Mouse (Mus musculus) small intestine, adult 2 months (tissue): ENCODE data around the gene Nav2. TPM values are rescaled to one million over a fixed set of nuclear protein-coding genes. Genes with fewer than 3 reads are reported as not detected.
A peak's percentile ranks its signal among the peaks of the same experiment; 100 is the strongest.

Experiments
- H3K27ac ChIP-seq: fragments of 200-500 bp; 2 replicates; pipeline ENCODE4 v1.5.1; 2012; ENCODE audit warnings: low read depth, low read length, control low read depth, inconsistent platforms; ENCODE audit not compliant: insufficient read depth
- H3K27me3 ChIP-seq: fragments of 200-500 bp; 2 replicates; pipeline ENCODE4 v1.6.1; 2012; ENCODE audit warnings: mild to moderate bottlenecking, moderate library complexity, low read length, inconsistent platforms; ENCODE audit not compliant: control insufficient read depth, insufficient read depth
- H3K36me3 ChIP-seq: fragments of 200-500 bp; 2 replicates; pipeline ENCODE4 v1.6.1; 2012; ENCODE audit warnings: mild to moderate bottlenecking, low read length, control low read depth, inconsistent platforms; ENCODE audit not compliant: control insufficient read depth, insufficient read depth
- H3K4me1 ChIP-seq: fragments of 200-500 bp; 2 replicates; pipeline ENCODE4 v1.6.1; 2012; ENCODE audit warnings: low read length, inconsistent platforms, mixed read lengths; ENCODE audit not compliant: control insufficient read depth, insufficient read depth, insufficient read length
- H3K4me3 ChIP-seq: fragments of 200-500 bp; 2 replicates; pipeline ENCODE4 v1.5.1; 2012; ENCODE audit warnings: low read depth, mild to moderate bottlenecking, control low read depth, inconsistent platforms, low read length, moderate library complexity
- CTCF ChIP-seq: fragments of 200-500 bp; IDR thresholded peaks from 2 replicates; pipeline ENCODE4 v1.5.1; 2012; ENCODE audit warnings: low read depth, mild to moderate bottlenecking, control low read depth, inconsistent platforms, low read length, moderate library complexity, mixed read lengths; ENCODE audit not compliant: insufficient replicate concordance, insufficient read length; ENCODE audit errors: extremely low read depth
- POLR2A ChIP-seq: fragments of 200-500 bp; IDR thresholded peaks from 2 replicates; pipeline ENCODE4 v1.6.1; 2012; ENCODE audit warnings: low read depth, mild to moderate bottlenecking, control low read depth, inconsistent platforms, low read length, moderate library complexity
- WGBS: fragments of 180-500 bp; shearing (Covaris S2); methylation state at CpG from one replicate; pipeline ENCODE4 v1.1.7; 2018; 5-methylcytosine and 5-hydroxymethylcytosine counted together
- polyA plus RNA-seq: library from polyadenylated mRNA; depleted of rRNA; stranded (reverse); fragments of >200 nt; gene quantifications from 2 replicates; pipeline ENCODE4 v1.2.3, GENCODE M21; 2012

The Nav2 gene
- polyA plus RNA-seq, 1 experiment = 8.5 TPM

DNA sequence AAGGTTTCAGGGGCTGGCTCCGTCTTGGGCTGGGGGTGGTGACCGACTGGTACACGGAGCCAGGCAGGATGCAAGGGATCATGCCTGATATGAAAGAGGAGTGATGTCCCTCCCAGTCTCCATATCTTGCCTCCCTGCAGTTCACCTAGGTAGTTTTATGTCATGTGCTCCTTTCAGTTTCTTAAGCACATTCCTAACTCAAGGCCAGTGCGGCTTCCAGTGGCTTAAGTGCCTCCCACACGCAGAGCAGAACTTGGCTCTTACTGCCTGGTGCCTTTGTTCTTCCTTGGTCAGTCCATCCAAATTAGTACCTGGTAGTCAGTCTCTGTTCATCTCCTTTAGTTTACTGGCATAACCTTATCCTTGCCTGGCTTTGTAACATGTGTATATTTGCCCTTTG, 371.9 kb downstream of the Nav2 start:
- H3K36me3 ChIP-seq = no peaks in the 10 kb centered on the region
- no peaks in the 10 kb centered on the region for H3K27me3 ChIP-seq
- WGBS = 55% methylated on average over 5 of the region's 5 CpGs
- peaks cover 13% of the 10 kb centered on the region for H3K4me1 ChIP-seq
- no peak for TF ChIP-seq CTCF
- TF ChIP-seq POLR2A = no peak
- H3K27ac ChIP-seq = no peak overlapping the region
- H3K4me3 ChIP-seq = no peak overlapping the region

DNA sequence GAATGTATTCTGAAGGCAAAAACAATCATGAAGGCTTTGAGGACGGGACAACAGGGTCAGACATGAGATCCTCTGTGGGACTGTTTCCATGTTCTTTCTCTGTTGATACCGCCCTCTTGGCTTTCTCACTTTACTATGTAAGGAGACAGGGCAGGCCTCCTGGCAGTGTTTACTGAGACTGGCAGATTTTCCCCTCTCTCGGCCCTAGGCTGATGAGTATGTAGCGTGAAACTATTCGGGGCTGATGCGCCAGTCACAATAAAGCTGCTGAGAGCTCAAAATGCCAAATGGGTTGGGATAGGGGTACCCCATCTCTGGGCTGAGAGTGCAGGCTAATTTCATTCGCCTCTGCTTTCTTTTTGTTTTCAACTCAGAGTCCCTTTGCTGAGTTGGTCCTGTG, 373.9 kb downstream of the Nav2 start:
- no peaks in the 10 kb centered on the region for H3K27me3 ChIP-seq
- peaks cover 13% of the 10 kb centered on the region for H3K4me1 ChIP-seq
- WGBS = 84% methylated on average over 7 of the region's 7 CpGs
- H3K4me3 ChIP-seq = no peak overlapping the region
- TF ChIP-seq CTCF (no peak), POLR2A (no peak)
- H3K27ac ChIP-seq = no peak overlapping the region
- no peaks in the 10 kb centered on the region for H3K36me3 ChIP-seq

DNA sequence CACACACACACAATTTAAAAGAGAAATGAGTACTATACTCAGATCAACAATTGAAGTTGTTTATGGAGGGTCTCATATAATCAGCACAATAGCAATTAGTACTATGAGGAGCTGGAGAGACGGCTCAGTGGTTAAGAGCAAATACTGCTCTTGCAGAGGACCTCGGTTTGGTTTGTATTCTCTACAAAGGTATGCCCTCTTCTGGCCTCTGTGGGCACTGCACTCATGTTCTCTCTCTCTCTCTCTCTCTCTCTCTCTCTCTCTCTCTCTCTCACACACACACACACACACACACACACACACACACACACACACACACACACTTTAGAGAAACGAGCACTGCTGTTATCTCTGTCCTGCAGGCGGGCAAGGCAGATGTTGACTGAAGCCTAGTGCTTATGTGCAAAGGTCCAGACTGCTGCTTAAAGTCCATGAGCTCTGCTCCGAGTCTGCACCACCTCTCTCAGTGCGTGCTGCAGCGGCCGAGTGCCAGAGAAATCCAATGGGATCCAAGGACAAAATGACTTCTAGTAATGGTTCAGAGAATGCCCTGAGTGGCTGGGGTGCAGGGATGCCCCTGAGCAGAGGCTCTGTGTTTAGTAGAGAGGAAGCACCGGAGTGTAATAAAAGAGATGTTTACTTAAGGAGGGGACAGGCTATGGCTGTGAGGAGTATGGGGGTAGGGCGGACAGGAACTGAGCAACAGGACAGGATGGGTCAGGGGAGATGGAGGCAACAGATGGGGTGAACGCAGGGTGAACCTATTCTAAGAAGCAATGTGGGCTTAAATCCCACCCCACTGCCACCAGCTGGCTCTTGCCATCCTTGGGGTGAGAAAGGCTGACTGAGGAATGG, 375.2 kb downstream of the Nav2 start:
- Histone ChIP-seq H3K4me3 (no peak overlapping the region), H3K27ac (peak overlapping the region; percentile 29), H3K36me3 (no peaks in the 10 kb centered on the region), H3K27me3 (no peaks in the 10 kb centered on the region), H3K4me1 (peaks cover 13% of the 10 kb centered on the region)
- TF ChIP-seq POLR2A (no peak), CTCF (no peak)
- WGBS = 19% methylated on average over 11 of the region's 11 CpGs

DNA sequence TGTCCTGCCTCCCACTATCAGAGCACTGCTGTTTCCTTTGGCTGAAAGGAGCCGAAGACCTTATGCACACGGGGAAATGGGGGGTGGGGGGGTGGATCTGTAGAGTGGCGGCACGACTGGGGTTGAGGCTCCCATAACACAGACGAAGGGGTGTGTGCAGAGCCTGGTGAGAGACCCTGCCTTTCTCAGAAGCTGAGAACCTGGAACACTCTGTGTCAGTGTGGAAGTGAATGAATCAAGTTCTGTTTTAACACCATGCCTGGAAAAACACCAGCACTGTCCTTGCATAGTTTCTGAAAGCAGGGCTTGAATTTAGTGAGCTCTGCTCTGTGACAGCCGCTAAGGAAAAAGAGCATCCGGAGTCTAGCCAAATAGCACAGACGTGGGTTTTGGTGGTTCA, 379.7 kb downstream of the Nav2 start:
- H3K27ac ChIP-seq = no peak overlapping the region
- peaks cover 24% of the 10 kb centered on the region for H3K4me1 ChIP-seq
- 68% methylated on average over 8 of the region's 8 CpGs for WGBS
- TF ChIP-seq CTCF (no peak), POLR2A (no peak)
- H3K4me3 ChIP-seq = no peak overlapping the region
- no peaks in the 10 kb centered on the region for H3K36me3 ChIP-seq
- H3K27me3 ChIP-seq = no peaks in the 10 kb centered on the region

DNA sequence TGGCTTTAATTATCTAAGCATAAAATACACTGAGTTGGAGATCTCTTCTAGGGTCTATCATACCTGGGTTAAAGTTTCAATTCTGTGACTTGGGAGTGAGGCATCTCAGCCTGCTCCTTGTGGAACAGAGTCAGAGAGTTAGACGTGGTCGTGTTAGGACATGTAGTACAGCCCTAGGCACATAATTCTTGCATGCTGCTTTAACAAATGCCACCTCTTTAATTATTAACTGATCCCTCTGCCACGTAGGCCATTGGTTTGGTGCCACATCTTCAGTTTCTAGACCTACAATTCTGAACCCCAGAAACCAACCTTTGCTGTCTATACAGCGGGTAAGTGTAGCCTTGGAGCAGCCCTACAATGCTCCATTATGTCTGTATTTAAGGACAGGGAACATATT, 381.8 kb downstream of the Nav2 start:
- Histone ChIP-seq H3K27ac (no peak overlapping the region; the same call in 1 of the 2 replicates), H3K4me3 (no peak overlapping the region), H3K4me1 (peaks cover 11% of the 10 kb centered on the region; the same call in 1 of the 2 replicates), H3K27me3 (no peaks in the 10 kb centered on the region), H3K36me3 (no peaks in the 10 kb centered on the region)
- TF ChIP-seq POLR2A = no peak
- TF ChIP-seq CTCF = no peak
- WGBS = 26% methylated on average over 4 of the region's 4 CpGs

DNA sequence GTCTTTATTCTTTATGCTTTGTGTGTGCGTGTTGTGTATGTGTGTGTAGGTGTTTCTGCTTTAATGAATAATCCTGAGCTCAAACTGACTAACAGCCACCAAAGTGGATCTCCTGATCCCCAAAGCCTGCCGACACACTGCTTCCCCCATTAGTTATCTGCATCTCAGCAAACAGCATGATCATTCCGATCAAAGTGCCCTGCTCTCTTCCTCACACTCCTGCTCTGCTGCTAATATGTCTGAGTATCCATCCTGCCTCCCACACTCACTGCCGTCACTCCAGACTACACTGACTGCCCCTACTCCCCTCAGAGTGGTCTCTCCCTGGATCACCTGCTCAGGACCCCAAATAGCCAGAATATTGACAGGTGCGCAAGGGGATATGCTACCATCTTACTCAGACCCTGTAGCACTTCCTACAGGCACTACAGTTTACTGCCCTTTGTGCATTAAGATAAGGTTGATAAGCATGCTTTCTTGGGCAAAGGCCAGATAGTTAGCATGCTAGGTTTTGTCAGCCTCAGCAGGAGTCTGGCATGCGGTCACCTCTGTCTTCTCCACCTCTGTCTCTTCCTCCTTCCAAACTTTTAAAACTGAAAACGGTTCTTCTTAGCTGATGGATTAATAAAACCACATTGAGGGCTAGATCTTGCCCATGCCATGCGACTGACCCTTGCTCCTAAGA, 382.8 kb downstream of the Nav2 start:
- no peaks in the 10 kb centered on the region for H3K27me3 ChIP-seq
- 31% methylated on average over 8 of the region's 8 CpGs for WGBS
- TF ChIP-seq POLR2A (no peak), CTCF (no peak)
- peak overlapping the region; percentile 37 for H3K4me3 ChIP-seq
- peaks cover 11% of the 10 kb centered on the region; the same call in 1 of the 2 replicates for H3K4me1 ChIP-seq
- H3K36me3 ChIP-seq = no peaks in the 10 kb centered on the region
- H3K27ac ChIP-seq = peak overlapping the region; percentile 82

DNA sequence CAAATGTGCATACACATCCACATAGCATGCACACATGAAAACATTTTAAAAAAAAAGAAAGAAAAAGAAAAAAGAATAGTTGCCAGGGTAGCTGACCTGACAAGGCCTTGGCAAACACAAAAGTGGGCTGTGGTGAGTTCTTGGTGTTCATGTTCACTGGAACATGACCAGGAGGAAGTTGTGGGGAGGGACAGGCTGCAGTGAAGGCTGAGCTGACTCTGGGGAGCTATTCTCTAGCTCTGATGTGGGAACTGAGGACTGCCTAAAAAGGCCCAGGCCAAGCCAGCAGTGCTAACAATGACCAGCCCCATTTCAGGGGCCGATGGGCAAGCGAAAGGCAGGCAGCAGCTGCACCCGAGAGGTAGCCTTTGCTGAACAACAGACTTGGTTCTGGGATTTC, 388.6 kb downstream of the Nav2 start:
- 78% methylated on average over 3 of the region's 3 CpGs for WGBS
- Histone ChIP-seq H3K4me3 (no peak overlapping the region), H3K27me3 (no peaks in the 10 kb centered on the region), H3K27ac (no peak overlapping the region), H3K36me3 (no peaks in the 10 kb centered on the region), H3K4me1 (peaks cover 16% of the 10 kb centered on the region; the same call in 1 of the 2 replicates)
- TF ChIP-seq CTCF (no peak), POLR2A (no peak)
